Mouse (Mus musculus): Measurements from ENCODE around the gene Hnrnpa1.

DNA sequence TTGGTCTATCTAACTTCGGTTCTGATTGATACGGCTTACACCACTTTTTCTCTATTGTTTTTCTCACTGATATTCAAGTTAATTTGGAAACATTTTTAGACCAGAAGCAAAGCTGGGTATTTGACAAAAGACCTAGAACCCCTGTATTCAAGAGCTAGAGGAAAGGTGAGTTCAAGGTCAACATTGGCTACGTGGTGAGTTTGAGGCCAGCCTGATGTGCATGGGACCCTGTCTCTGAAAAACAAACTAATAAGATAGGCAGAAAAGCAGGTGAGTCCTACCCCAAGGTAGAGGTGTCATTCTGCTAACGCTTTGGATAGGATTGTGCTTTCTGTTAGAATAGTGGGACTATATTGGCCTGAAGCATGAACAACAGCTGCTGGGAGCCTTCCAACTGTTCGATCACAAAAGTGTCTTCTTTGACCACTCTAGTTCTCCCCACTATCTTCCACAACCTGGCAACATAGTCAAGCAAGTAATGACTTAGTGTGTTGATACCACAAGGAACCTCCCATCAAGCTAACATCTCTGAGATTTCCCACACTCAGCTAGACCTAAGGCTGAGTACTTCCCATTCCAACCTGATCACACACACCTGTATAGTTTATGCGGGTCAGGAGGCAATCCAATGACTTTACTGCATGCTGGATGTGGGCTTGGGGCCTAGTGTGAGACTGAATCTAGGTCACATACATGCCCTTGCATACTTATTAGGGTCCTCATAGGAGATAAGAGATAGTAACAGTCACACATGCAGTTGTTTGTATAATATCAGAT is 16.2 kb downstream of the Hnrnpa1 start:
- no peak for TF ChIP-seq CTCF (IDR thresholded peaks at IDR 0.05; ENCODE audit: low read depth, low read length)
- TF ChIP-seq EP300 (IDR thresholded peaks at IDR 0.05; ENCODE audit: insufficient read depth, low read depth, low read length): no peak
- TF ChIP-seq POLR2A (IDR thresholded peaks at IDR 0.05; ENCODE audit: insufficient read depth, low read length): no peak
